Mouse (Mus musculus): ENCODE results near the gene Rtel1. TPM values are rescaled to one million over a fixed set of nuclear protein-coding genes. Genes with fewer than 3 reads are reported as not detected.

Rtel1 gene
- polyA plus RNA-seq, 1 experiment from 2014 or later = 61.8 TPM

DNA sequence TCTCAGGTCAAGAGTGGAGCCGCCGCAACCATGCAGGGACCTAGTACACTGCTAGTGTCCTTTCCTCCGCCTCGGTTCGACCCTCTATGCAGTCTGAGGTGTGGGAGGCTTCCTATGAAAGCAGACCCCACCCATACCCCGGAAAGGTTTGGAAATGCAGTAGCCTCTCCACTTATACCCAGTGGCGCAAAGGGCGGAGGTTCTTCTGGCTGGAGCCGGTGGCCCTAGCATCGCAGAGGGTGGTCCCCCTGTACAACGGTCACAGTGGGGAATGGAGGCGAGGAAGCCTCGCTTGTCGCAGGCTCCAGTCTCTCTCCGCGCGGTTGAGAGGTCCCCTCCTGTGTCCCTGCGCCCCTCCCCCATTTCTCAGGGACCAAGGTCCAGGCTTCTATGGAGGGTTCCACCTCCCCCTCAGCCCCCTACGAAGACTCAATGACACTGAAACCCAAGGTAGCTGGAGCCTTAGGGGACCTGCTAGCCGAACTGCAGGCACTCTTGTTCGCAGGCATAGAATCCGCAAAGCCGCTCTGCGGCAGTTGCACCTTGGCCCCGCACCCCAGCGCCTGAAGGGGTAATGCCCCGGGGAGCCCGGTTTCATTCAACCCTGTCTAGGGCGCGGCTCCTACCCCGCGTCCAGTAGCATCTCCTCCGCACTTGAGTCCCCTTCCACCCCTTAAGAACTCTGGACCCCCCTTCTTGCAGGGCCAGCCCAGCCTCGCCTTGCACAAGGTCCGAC, 6.0 kb upstream of the Rtel1 start:
- ATAC-seq (ENCODE audit: insufficient read depth, low FRiP score, low TSS enrichment) = peak; percentile 75
- Histone ChIP-seq H3K9ac (ENCODE audit: low read length) (peak overlapping the region; percentile 79), H3K36me3 (ENCODE audit: control insufficient read depth, insufficient read depth, low read length) (no peaks in the 10 kb centered on the region), H3K4me1 (ENCODE audit: control insufficient read depth, insufficient read depth, low read length) (no peaks in the 10 kb centered on the region), H3K27ac (ENCODE audit: low read depth, low read length) (peak overlapping the region; percentile 51; the same call in 1 of the 2 replicates), H3K4me3 (ENCODE audit: low read depth, low read length) (peak overlapping the region; percentile 55), H3K4me2 (ENCODE audit: low read depth) (peak overlapping the region; percentile 74), H3K27me3 (ENCODE audit: control insufficient read depth, insufficient read depth, low read length) (peaks cover 23% of the 10 kb centered on the region), H3K9me3 (ENCODE audit: control insufficient read depth, low read length) (no peaks in the 10 kb centered on the region)
- WGBS = 2% methylated on average over 35 of the region's 35 CpGs
- peak; percentile 57 for DNase-seq (ENCODE audit: low spot score)

GRCm38 (mm10) chr2:181314080-181314810, 5.3 kb upstream of the Rtel1 start, which contains the start of gene Stmn3:
Gene Stmn3, minus strand, starts transcription at chr2:181314500.
- ATAC-seq (ENCODE audit: insufficient read depth, low FRiP score, low TSS enrichment) = peak; percentile 85
- DNase-seq (ENCODE audit: low spot score) = peak; percentile 85
- peak within 1 kb of the TSS; percentile 51; the same call in 1 of the 2 replicates for H3K27ac ChIP-seq (ENCODE audit: low read depth, low read length)
- H3K36me3 ChIP-seq (ENCODE audit: control insufficient read depth, insufficient read depth, low read length) = no peaks in the 10 kb centered on the region
- H3K4me2 ChIP-seq (ENCODE audit: low read depth) = peak within 1 kb of the TSS; percentile 74
- peak within 1 kb of the TSS; percentile 79 for H3K9ac ChIP-seq (ENCODE audit: low read length)
- H3K4me3 ChIP-seq (ENCODE audit: low read depth, low read length) = peak within 1 kb of the TSS; percentile 55
- no peaks in the 10 kb centered on the region for H3K9me3 ChIP-seq (ENCODE audit: control insufficient read depth, low read length)
- peaks cover 23% of the 10 kb centered on the region for H3K27me3 ChIP-seq (ENCODE audit: control insufficient read depth, insufficient read depth, low read length)
- H3K4me1 ChIP-seq (ENCODE audit: control insufficient read depth, insufficient read depth, low read length) = no peaks in the 10 kb centered on the region
- 8% methylated on average over 22 of the region's 23 CpGs for WGBS

DNA sequence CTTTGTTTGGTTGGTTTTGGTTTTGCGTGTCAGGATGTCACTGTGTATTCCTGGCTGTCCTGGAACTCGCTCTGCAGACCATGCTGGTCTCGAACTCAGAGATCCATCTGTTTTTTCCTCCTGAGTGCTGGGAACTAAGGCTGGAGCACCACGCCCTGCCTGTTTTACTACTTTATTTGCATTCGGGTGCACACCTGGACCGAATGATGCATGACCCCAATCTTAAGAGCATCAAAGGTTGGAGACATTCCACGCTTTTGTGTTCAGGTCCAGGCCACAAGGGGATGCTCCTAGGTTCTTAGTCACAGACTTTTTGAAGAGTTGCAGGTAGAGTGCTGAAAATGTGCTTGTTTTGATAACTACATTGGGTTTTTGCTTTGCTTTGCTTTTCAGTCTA, 562 bp downstream of the Rtel1 start:
- Histone ChIP-seq H3K36me3 (ENCODE audit: control insufficient read depth, insufficient read depth, low read length) (no peaks in the 10 kb centered on the region; the same call in 1 of the 2 replicates), H3K9ac (ENCODE audit: low read length) (peak overlapping the region; percentile 58), H3K27ac (ENCODE audit: low read depth, low read length) (no peak overlapping the region), H3K9me3 (ENCODE audit: control insufficient read depth, low read length) (no peaks in the 10 kb centered on the region), H3K4me3 (ENCODE audit: low read depth, low read length) (peak overlapping the region; percentile 60), H3K4me2 (ENCODE audit: low read depth) (peak overlapping the region; percentile 68), H3K4me1 (ENCODE audit: control insufficient read depth, insufficient read depth, low read length) (peaks cover 2% of the 10 kb centered on the region; the same call in 1 of the 2 replicates), H3K27me3 (ENCODE audit: control insufficient read depth, insufficient read depth, low read length) (no peaks in the 10 kb centered on the region)
- no peak for DNase-seq (ENCODE audit: low spot score)
- peak; percentile 53 for ATAC-seq (ENCODE audit: insufficient read depth, low FRiP score, low TSS enrichment)
- 15% methylated on average over 7 of the region's 7 CpGs for WGBS

DNA sequence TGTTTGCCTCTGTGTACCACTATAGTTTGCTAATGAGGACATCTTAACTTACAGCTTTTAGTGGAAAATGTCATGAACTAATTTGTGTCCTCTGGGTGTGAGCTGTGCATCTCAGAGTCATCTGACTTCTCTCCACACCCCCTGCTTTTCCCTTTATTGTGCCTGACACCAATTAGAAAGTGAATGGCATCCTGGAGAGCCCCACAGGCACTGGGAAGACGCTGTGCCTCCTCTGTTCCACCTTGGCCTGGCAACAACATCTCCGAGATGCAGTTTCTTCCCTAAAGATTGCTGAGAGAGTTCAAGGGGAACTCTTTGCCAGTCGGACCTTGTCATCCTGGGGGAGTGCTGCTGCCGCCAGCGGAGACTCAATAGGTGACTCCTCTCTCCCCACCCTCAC, 2.6 kb downstream of the Rtel1 start:
- Histone ChIP-seq H3K9me3 (ENCODE audit: control insufficient read depth, low read length) (no peaks in the 10 kb centered on the region), H3K36me3 (ENCODE audit: control insufficient read depth, insufficient read depth, low read length) (no peaks in the 10 kb centered on the region; the same call in 1 of the 2 replicates), H3K9ac (ENCODE audit: low read length) (no peak overlapping the region), H3K27ac (ENCODE audit: low read depth, low read length) (no peak overlapping the region), H3K4me3 (ENCODE audit: low read depth, low read length) (no peak overlapping the region), H3K4me1 (ENCODE audit: control insufficient read depth, insufficient read depth, low read length) (peaks cover 2% of the 10 kb centered on the region; the same call in 1 of the 2 replicates), H3K27me3 (ENCODE audit: control insufficient read depth, insufficient read depth, low read length) (no peaks in the 10 kb centered on the region), H3K4me2 (ENCODE audit: low read depth) (no peak overlapping the region)
- no peak for DNase-seq (ENCODE audit: low spot score)
- ATAC-seq (ENCODE audit: insufficient read depth, low FRiP score, low TSS enrichment) = no peak
- 65% methylated on average over 5 of the region's 5 CpGs for WGBS

- H3K9ac ChIP-seq (ENCODE audit: low read length) = no peak overlapping the region
- no peaks in the 10 kb centered on the region for H3K4me1 ChIP-seq (ENCODE audit: control insufficient read depth, insufficient read depth, low read length)
- DNase-seq (ENCODE audit: low spot score) (no peak), ATAC-seq (ENCODE audit: insufficient read depth, low FRiP score, low TSS enrichment) (no peak)
- H3K4me3 ChIP-seq (ENCODE audit: low read depth, low read length) = no peak overlapping the region
- no peaks in the 10 kb centered on the region for H3K27me3 ChIP-seq (ENCODE audit: control insufficient read depth, insufficient read depth, low read length)
- H3K9me3 ChIP-seq (ENCODE audit: control insufficient read depth, low read length) = no peaks in the 10 kb centered on the region
- H3K36me3 ChIP-seq (ENCODE audit: control insufficient read depth, insufficient read depth, low read length) = peaks cover 8% of the 10 kb centered on the region
- H3K4me2 ChIP-seq (ENCODE audit: low read depth) = no peak overlapping the region
- 90% methylated on average over 2 of the region's 2 CpGs for WGBS
- H3K27ac ChIP-seq (ENCODE audit: low read depth, low read length) = no peak overlapping the region
Observed at GRCm38 (mm10) chr2:181326098-181326497, 6.6 kb downstream of the Rtel1 start.

DNA sequence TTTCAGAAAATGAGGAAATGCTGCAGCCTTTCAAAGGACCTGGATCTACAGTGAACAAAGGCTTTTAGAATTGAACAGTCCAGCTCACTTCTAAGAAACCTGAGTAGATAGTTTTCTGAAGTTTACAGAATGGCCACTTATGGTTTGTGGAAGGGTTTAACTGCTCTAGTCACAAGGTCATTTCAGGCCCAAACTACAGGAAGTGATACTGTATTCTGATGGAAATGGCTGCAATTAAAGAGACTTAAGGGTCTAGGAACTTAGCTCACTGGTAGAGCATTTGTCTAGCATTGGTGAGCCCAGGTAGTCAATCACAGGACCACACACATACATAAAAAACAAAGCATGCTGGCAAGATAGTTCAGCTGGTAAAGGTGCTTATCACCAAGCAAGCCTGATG, 13.0 kb downstream of the Rtel1 start:
- DNase-seq (ENCODE audit: low spot score) (no peak), ATAC-seq (ENCODE audit: insufficient read depth, low FRiP score, low TSS enrichment) (no peak)
- Histone ChIP-seq H3K4me1 (ENCODE audit: control insufficient read depth, insufficient read depth, low read length) (no peaks in the 10 kb centered on the region), H3K27ac (ENCODE audit: low read depth, low read length) (no peak overlapping the region), H3K27me3 (ENCODE audit: control insufficient read depth, insufficient read depth, low read length) (no peaks in the 10 kb centered on the region), H3K4me3 (ENCODE audit: low read depth, low read length) (no peak overlapping the region), H3K9ac (ENCODE audit: low read length) (no peak overlapping the region), H3K4me2 (ENCODE audit: low read depth) (no peak overlapping the region), H3K36me3 (ENCODE audit: control insufficient read depth, insufficient read depth, low read length) (peaks cover 9% of the 10 kb centered on the region), H3K9me3 (ENCODE audit: control insufficient read depth, low read length) (no peaks in the 10 kb centered on the region)

DNA sequence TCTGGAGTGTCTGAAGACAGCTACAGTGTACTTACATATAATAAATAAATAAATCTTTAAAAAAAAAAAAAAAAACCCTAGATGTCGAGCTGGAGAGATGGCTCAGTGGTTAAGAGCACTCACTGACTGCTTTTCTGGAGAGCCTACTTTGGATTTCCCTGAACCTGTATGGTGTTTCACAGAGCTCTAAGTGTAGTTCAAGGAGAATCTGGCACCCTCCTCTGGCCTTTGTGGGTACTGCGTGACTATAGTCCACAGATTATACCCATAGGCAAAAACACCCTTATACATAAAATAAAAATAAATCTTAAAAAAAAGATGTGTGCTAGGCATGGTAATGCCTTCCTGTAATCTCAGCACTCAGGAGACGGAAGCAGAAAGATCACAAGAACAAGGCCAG, 14.5 kb downstream of the Rtel1 start:
- H3K4me3 ChIP-seq (ENCODE audit: low read depth, low read length) = no peak overlapping the region
- no peaks in the 10 kb centered on the region for H3K27me3 ChIP-seq (ENCODE audit: control insufficient read depth, insufficient read depth, low read length)
- H3K4me1 ChIP-seq (ENCODE audit: control insufficient read depth, insufficient read depth, low read length) = no peaks in the 10 kb centered on the region
- peak; percentile 72 for DNase-seq (ENCODE audit: low spot score)
- ATAC-seq (ENCODE audit: insufficient read depth, low FRiP score, low TSS enrichment) = no peak
- H3K9ac ChIP-seq (ENCODE audit: low read length) = no peak overlapping the region
- peaks cover 3% of the 10 kb centered on the region; the same call in 1 of the 2 replicates for H3K36me3 ChIP-seq (ENCODE audit: control insufficient read depth, insufficient read depth, low read length)
- 62% methylated on average over 3 of the region's 3 CpGs for WGBS
- H3K27ac ChIP-seq (ENCODE audit: low read depth, low read length) = no peak overlapping the region
- no peaks in the 10 kb centered on the region for H3K9me3 ChIP-seq (ENCODE audit: control insufficient read depth, low read length)
- no peak overlapping the region for H3K4me2 ChIP-seq (ENCODE audit: low read depth)

DNA sequence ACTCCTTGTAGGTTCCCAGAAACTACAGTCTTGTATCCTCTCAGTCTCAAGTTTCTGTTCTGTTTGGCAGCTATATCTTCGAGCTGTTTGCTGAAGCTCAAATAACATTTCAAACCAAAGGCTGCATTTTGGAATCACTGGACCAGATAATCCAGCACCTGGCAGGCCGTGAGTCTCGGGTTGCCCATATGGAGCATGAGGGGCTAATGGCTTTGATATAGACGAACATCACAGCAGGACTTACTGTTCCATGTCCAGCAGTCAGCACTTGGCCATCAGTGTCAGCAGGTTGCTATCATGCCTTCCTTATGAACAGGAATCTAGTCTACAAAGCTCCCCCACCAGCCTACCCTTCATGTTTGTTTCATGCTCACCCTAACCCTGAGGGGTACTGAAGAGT, 20.9 kb downstream of the Rtel1 start:
- 90% methylated on average over 4 of the region's 4 CpGs for WGBS
- H3K4me2 ChIP-seq (ENCODE audit: low read depth) = no peak overlapping the region
- H3K36me3 ChIP-seq (ENCODE audit: control insufficient read depth, insufficient read depth, low read length) = peaks cover 8% of the 10 kb centered on the region

More for the DNA sequence above, 20.9 kb downstream of the Rtel1 start:
- Histone ChIP-seq H3K27me3 (ENCODE audit: control insufficient read depth, insufficient read depth, low read length) (no peaks in the 10 kb centered on the region), H3K4me1 (ENCODE audit: control insufficient read depth, insufficient read depth, low read length) (no peaks in the 10 kb centered on the region), H3K9me3 (ENCODE audit: control insufficient read depth, low read length) (no peaks in the 10 kb centered on the region), H3K9ac (ENCODE audit: low read length) (no peak overlapping the region), H3K4me3 (ENCODE audit: low read depth, low read length) (no peak overlapping the region), H3K27ac (ENCODE audit: low read depth, low read length) (no peak overlapping the region)
- DNase-seq (ENCODE audit: low spot score) = no peak
- no peak for ATAC-seq (ENCODE audit: insufficient read depth, low FRiP score, low TSS enrichment)

Measured in neural tube, embryonic 11.5 days (tissue).